Mouse (Mus musculus): ENCODE data around the gene Rab8a. TPM values are rescaled to one million over a fixed set of nuclear protein-coding genes. Genes with fewer than 3 reads are reported as not detected.

Gene Rab8a
- total and polyA plus RNA-seq, 2 experiments from 2014 or later: 33.9 to 50.8 TPM

DNA sequence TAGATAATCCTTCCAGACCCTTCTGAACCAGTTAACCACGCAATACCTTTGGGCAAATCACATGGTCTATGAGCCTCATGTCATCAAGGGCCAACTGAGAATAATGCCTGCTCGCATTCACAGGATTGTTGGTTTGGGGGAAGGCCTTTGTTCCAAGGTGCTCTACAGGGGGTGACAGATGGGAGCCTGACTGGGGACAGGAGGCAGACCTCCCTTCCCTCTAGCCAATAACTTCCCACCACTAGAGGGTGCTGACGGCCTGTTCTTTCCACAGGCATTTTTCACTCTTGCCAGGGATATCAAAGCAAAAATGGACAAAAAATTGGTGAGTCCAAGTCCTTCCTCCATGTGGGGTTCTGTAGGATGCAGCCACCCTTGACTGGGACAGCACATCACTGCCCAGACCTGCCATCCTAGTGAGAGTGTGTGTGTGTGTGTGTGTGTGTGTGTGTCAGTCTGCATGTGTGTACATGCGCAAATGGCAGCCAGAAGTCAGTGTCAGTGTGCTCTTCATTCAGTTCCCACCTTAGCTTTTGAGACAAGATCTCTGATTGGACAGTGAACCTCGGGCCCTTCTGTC, 16.4 kb downstream of the Rab8a start:
- TF ChIP-seq CTCF (IDR thresholded peaks at IDR 0.05; ENCODE audit: low read depth) (peak; percentile 83), EP300 (IDR thresholded peaks at IDR 0.05; ENCODE audit: low read depth) (no peak)
- ATAC-seq (ENCODE audit: insufficient read depth, low read depth): peak; percentile 63
- Histone ChIP-seq H3K9me3 (replicated peaks; ENCODE audit: control insufficient read depth, low read length) (no peaks in the 10 kb centered on the region), H3K4me1 (ENCODE audit: control insufficient read depth, insufficient read depth) (no peaks in the 10 kb centered on the region), H3K27ac (ENCODE audit: low read depth) (no peak overlapping the region), H3K9ac (replicated peaks; ENCODE audit: low read depth, low read length) (no peak overlapping the region), H3K4me2 (ENCODE audit: low read depth, low read length) (no peak overlapping the region), H3K27me3 (ENCODE audit: control insufficient read depth, insufficient read depth, low read length) (no peaks in the 10 kb centered on the region), H3K36me3 (replicated peaks; ENCODE audit: control insufficient read depth, insufficient read depth, low read length) (peaks cover 86% of the 10 kb centered on the region), H3K4me3 (ENCODE audit: low read depth, low read length) (no peak overlapping the region)
- 62% methylated on average over 5 of the region's 5 CpGs for WGBS
- peak; percentile 67 for DNase-seq (ENCODE audit: low spot score)

DNA sequence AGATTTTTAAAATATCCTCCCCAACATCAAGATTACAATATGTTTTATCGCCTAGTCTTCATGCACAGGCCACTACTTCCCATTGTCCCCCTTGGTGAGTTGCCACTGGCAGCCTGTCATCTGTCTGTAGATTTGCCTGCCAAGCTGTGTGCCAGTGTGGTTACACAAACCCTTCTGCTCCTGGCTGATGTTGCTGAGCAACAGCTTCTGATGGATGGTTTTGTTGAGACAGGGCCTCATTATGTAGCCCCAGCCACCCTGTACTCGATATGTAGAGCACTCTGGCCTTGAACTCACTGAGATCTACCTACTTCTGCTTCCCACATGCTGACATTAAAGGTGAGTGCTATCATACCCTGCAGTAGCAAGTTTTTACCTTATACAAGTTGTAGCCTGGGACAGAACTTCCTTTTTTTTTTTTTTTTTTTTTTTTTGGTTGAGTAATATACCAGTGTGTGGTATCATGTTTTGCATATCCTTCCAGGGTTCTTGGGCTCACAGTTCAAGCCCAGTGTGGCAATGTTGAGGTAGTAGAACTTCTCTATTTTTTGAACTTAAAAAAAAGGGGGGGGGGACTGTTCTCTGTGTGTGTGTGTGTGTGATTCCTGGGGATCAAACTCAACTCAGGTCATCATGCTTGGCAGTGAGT, 22.7 kb downstream of the Rab8a start:
- no peak for TF ChIP-seq CTCF (IDR thresholded peaks at IDR 0.05; ENCODE audit: low read depth)
- no peak for TF ChIP-seq EP300 (IDR thresholded peaks at IDR 0.05; ENCODE audit: low read depth)
- Histone ChIP-seq H3K36me3 (replicated peaks; ENCODE audit: control insufficient read depth, insufficient read depth, low read length) (peaks cover 29% of the 10 kb centered on the region), H3K27me3 (ENCODE audit: control insufficient read depth, insufficient read depth, low read length) (no peaks in the 10 kb centered on the region), H3K4me3 (ENCODE audit: low read depth, low read length) (no peak overlapping the region), H3K4me1 (ENCODE audit: control insufficient read depth, insufficient read depth) (no peaks in the 10 kb centered on the region), H3K9me3 (replicated peaks; ENCODE audit: control insufficient read depth, low read length) (no peaks in the 10 kb centered on the region), H3K9ac (replicated peaks; ENCODE audit: low read depth, low read length) (no peak overlapping the region), H3K27ac (ENCODE audit: low read depth) (no peak overlapping the region), H3K4me2 (ENCODE audit: low read depth, low read length) (no peak overlapping the region)
- 88% methylated on average over 2 of the region's 2 CpGs for whole genome bisulfite sequencing
- no peak for ATAC-seq (ENCODE audit: insufficient read depth, low read depth)
- no peak for DNase-seq (ENCODE audit: low spot score)

DNA sequence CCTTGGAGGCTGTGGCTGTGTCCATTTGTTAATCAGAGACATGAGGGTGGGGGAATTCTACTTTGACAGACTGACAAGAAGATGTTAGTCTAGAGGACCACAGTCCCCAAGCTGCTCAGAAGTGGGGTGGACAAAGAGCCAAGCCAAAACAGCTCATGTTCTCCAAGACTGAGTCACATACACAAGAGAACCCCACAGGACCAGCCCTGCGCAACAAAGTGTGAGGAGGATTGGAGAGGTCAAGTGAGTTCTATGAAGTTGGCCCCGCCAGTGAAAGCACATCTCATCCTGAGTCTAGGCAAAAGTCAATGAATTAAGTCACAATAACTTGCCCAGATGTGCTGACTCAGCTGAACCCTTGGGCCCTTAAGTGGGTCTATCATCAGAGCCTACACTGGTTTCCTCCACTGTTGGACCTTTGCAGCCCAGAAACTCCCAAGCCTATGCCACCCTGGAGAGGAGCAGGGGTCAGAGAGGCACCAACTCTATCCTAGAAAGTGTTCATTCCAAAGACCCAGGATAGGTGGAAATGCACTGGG, 26.9 kb downstream of the Rab8a start:
- WGBS: 74% methylated on average over 2 of the region's 2 CpGs
- H3K27ac ChIP-seq (ENCODE audit: low read depth): no peak overlapping the region
- H3K4me1 ChIP-seq (ENCODE audit: control insufficient read depth, insufficient read depth): no peaks in the 10 kb centered on the region
- no peak overlapping the region for H3K4me2 ChIP-seq (ENCODE audit: low read depth, low read length)
- H3K4me3 ChIP-seq (ENCODE audit: low read depth, low read length): no peak overlapping the region
- H3K36me3 ChIP-seq (replicated peaks; ENCODE audit: control insufficient read depth, insufficient read depth, low read length): no peaks in the 10 kb centered on the region
- ATAC-seq (ENCODE audit: insufficient read depth, low read depth): no peak
- no peaks in the 10 kb centered on the region for H3K9me3 ChIP-seq (replicated peaks; ENCODE audit: control insufficient read depth, low read length)
- DNase-seq (ENCODE audit: low spot score): no peak
- no peaks in the 10 kb centered on the region for H3K27me3 ChIP-seq (ENCODE audit: control insufficient read depth, insufficient read depth, low read length)
- TF ChIP-seq EP300 (IDR thresholded peaks at IDR 0.05; ENCODE audit: low read depth) (no peak), CTCF (IDR thresholded peaks at IDR 0.05; ENCODE audit: low read depth) (no peak)
- H3K9ac ChIP-seq (replicated peaks; ENCODE audit: low read depth, low read length): no peak overlapping the region

DNA sequence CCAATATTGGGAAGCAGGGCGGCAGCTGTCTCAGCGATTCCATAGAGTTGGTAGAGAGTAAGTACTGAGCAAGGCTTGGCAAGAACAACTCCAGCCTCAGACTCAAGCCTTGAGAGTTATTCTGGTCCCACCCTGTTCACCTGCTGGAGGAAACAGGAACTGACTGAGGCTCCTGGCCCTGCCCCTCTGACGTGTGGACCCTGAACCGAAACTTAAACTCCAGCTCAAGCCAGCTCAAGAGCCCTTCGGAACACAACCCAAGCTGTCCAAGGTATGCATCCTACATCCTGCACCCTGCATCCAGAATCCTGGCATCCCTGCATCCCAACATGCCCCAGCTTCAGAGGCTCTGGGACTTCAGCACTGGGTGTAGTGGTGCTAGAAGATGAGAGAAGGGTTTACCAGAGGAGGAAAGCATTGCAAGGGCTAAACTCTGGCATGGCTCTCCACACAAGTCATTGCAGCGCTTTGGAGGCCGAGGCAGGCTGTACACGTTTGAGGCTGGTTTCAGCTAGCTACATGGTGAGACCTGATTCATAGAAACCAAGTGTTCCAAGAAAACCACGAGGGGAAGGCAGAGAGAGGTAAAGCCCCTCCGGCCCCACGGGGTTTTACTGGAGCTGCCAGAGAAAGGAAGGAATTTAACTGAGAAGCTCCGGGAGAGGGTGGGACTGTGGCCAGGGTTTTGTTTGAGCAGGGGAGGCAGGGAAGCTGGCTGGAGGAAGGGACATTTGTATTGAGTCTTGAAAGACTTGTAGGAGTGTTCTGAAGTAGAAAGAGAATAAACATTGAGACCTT, 28.6 kb downstream of the Rab8a start, which contains the start of gene Hsh2d:
TSS of gene Hsh2d (plus strand) at position 222 of the 798 bp plus-strand sequence.
- ATAC-seq (ENCODE audit: insufficient read depth, low read depth) (no peak), DNase-seq (ENCODE audit: low spot score) (no peak)
- Histone ChIP-seq H3K36me3 (replicated peaks; ENCODE audit: control insufficient read depth, insufficient read depth, low read length) (no peaks in the 10 kb centered on the region), H3K27ac (ENCODE audit: low read depth) (no peak within 1 kb of the TSS), H3K9ac (replicated peaks; ENCODE audit: low read depth, low read length) (no peak within 1 kb of the TSS), H3K4me3 (ENCODE audit: low read depth, low read length) (peak within 1 kb of the TSS; percentile 5; the same call in 1 of the 2 replicates), H3K27me3 (ENCODE audit: control insufficient read depth, insufficient read depth, low read length) (no peaks in the 10 kb centered on the region), H3K4me2 (ENCODE audit: low read depth, low read length) (no peak within 1 kb of the TSS), H3K4me1 (ENCODE audit: control insufficient read depth, insufficient read depth) (no peaks in the 10 kb centered on the region), H3K9me3 (replicated peaks; ENCODE audit: control insufficient read depth, low read length) (no peaks in the 10 kb centered on the region)
- TF ChIP-seq CTCF (IDR thresholded peaks at IDR 0.05; ENCODE audit: low read depth): no peak
- no peak for TF ChIP-seq EP300 (IDR thresholded peaks at IDR 0.05; ENCODE audit: low read depth)
- WGBS: 57% methylated on average over 12 of the region's 12 CpGs

DNA sequence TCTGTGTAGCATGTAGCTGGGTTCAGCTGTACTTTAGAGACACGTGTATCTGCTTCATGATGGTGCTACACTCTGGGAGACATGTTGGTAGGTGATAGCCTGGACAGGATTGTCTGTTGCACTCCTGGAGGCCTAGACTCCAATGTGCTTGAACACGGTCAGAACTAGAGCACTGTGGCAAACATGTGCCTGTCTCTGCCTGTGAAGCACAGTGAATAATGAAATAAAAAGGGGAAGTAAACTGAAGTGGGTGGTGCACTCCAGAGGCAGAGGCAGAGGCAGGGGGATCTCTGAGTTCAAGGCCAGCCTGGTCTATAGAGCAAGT, 29.2 kb downstream of the Rab8a start:
- Histone ChIP-seq H3K4me2 (ENCODE audit: low read depth, low read length) (no peak overlapping the region), H3K27ac (ENCODE audit: low read depth) (no peak overlapping the region), H3K4me1 (ENCODE audit: control insufficient read depth, insufficient read depth) (no peaks in the 10 kb centered on the region), H3K36me3 (replicated peaks; ENCODE audit: control insufficient read depth, insufficient read depth, low read length) (no peaks in the 10 kb centered on the region), H3K9ac (replicated peaks; ENCODE audit: low read depth, low read length) (no peak overlapping the region), H3K4me3 (ENCODE audit: low read depth, low read length) (no peak overlapping the region; the same call in 1 of the 2 replicates), H3K27me3 (ENCODE audit: control insufficient read depth, insufficient read depth, low read length) (no peaks in the 10 kb centered on the region), H3K9me3 (replicated peaks; ENCODE audit: control insufficient read depth, low read length) (no peaks in the 10 kb centered on the region)
- TF ChIP-seq CTCF (IDR thresholded peaks at IDR 0.05; ENCODE audit: low read depth): no peak
- TF ChIP-seq EP300 (IDR thresholded peaks at IDR 0.05; ENCODE audit: low read depth): no peak
- ATAC-seq (ENCODE audit: insufficient read depth, low read depth): no peak
- DNase-seq (ENCODE audit: low spot score): no peak
- WGBS: 72% methylated on average over 2 of the region's 2 CpGs

Measured in heart, postnatal 0 days (tissue).